Mouse (Mus musculus) lung, embryonic 15.5 days (tissue): ENCODE measurements around the gene Asb2. TPM values are rescaled to one million over a fixed set of nuclear protein-coding genes. Genes with fewer than 3 reads are reported as not detected.
A peak's percentile ranks its signal among the peaks of the same experiment; 100 is the strongest.

Source experiments
- ATAC-seq: fragments of 200-750 bp; cut with Nextera tagmentation; 2 replicates; pipeline ENCODE4 v1.8.0; 2017; ENCODE audit warnings: moderate number of reproducible peaks, borderline replicate concordance; ENCODE audit not compliant: low FRiP score, low TSS enrichment; ENCODE audit errors: extremely low read depth
- H3K27ac ChIP-seq: fragments of 300-500 bp; sonication (generic); 2 replicates; pipeline ENCODE4 v1.5.1; 2015; ENCODE audit warnings: moderate library complexity, mild to moderate bottlenecking, inconsistent platforms
- H3K27me3 ChIP-seq: fragments of 300-500 bp; sonication (generic); 2 replicates; pipeline ENCODE4 v1.6.1; 2015; ENCODE audit warnings: inconsistent platforms
- H3K36me3 ChIP-seq: fragments of 300-500 bp; sonication (generic); 2 replicates; pipeline ENCODE4 v1.6.1; 2015; ENCODE audit warnings: inconsistent platforms
- H3K4me1 ChIP-seq: fragments of 300-500 bp; sonication (generic); 2 replicates; pipeline ENCODE4 v1.6.1; 2015; ENCODE audit warnings: inconsistent platforms
- H3K4me2 ChIP-seq: fragments of 300-500 bp; sonication (generic); 2 replicates; pipeline ENCODE4 v1.6.1; 2015; ENCODE audit warnings: inconsistent platforms, mild to moderate bottlenecking, moderate library complexity
- H3K4me3 ChIP-seq: fragments of 300-500 bp; sonication (generic); 2 replicates; pipeline ENCODE4 v1.5.1; 2015; ENCODE audit warnings: mild to moderate bottlenecking, inconsistent platforms
- H3K9ac ChIP-seq: fragments of 300-500 bp; sonication (generic); 2 replicates; pipeline ENCODE4 v1.6.1; 2015; ENCODE audit warnings: inconsistent platforms
- H3K9me3 ChIP-seq: fragments of 300-500 bp; sonication (generic); 2 replicates; pipeline ENCODE4 v1.6.1; 2016; ENCODE audit warnings: inconsistent platforms
- WGBS: fragments of 180-500 bp; shearing (Covaris S2); methylation state at CpG from one replicate; pipeline ENCODE4 v1.1.7; 2015; 5-methylcytosine and 5-hydroxymethylcytosine counted together
- polyA plus RNA-seq: library from polyadenylated mRNA; unstranded; fragments of >200 nt; fragmentation: Nextera tagmentation; extraction: Ambion mirVana; gene quantifications from 2 replicates; pipeline ENCODE4 v1.2.1, GENCODE M21; 2015

The Asb2 gene
- polyA plus RNA-seq, 1 experiment from 2014 or later = 8.6 TPM

DNA sequence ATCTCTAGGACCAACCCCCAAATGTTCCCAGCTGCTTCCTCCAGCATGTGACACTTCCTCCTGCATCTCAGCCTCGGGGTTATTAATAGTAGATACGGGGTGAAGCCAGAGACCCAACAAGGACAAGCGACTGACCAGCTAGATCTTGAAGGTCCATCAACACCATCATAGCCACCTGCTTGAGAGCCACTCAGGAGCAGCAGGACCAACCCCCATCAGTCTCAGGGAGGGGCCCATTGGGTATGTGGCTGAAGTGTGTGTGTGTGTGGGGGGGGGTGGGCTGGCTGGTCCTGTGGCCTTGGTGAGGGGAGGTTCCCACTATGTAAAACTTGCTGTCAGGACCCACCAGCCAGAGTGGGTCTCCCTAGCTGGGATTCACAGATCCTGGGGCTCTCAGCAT lies 19.0 kb downstream of the Asb2 start:
- no peak overlapping the region for H3K4me3 ChIP-seq
- H3K27ac ChIP-seq = no peak overlapping the region
- no peaks in the 10 kb centered on the region for H3K9me3 ChIP-seq
- H3K27me3 ChIP-seq = no peaks in the 10 kb centered on the region
- WGBS = 66% methylated on average over 3 of the region's 3 CpGs
- H3K36me3 ChIP-seq = no peaks in the 10 kb centered on the region
- H3K4me2 ChIP-seq = no peak overlapping the region
- ATAC-seq = no peak
- H3K9ac ChIP-seq = no peak overlapping the region
- no peaks in the 10 kb centered on the region for H3K4me1 ChIP-seq

DNA sequence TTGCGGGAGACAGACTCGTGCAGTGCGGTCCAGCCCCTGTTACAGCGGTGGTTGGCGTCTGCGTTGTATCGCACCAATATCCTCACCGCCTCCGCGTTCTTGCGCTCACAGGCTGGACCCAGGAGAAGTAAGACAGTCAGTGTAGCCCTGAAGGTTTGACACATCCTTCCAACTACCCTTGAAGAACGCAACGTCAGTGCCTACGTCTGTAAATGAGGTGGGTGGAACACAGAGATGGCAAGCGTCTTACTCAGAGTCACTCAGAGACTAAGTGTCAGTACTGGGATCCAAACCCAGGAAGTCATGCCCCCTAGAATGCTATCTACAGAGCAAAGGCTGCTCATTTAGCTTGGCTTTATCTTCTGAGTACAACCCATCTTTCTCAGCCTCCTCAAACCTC lies 22.4 kb downstream of the Asb2 start:
- H3K9ac ChIP-seq = no peak overlapping the region
- H3K27ac ChIP-seq = no peak overlapping the region
- H3K36me3 ChIP-seq = no peaks in the 10 kb centered on the region
- H3K4me3 ChIP-seq = no peak overlapping the region
- H3K4me1 ChIP-seq = no peaks in the 10 kb centered on the region
- WGBS = 92% methylated on average over 15 of the region's 15 CpGs
- no peaks in the 10 kb centered on the region for H3K27me3 ChIP-seq
- H3K4me2 ChIP-seq = no peak overlapping the region
- H3K9me3 ChIP-seq = no peaks in the 10 kb centered on the region
- ATAC-seq = no peak

DNA sequence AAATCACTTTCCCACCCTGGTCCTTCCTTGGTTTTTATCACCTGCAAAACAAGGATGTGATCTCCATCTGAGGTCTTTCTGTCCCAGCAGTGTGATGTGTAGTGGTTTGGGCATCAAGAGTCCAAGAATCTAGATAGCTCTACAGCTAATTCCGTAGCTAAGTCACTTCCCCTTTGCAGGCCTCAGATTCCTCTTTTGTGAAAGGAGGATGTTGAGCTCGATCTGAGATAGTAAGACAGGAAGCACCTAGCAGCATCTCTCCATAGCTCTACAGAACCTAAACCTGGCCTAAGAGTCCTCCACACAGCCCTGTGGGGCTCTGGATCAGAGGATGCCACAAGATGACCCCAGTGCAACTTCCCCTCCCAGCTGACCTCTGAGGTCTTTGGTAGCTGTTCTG lies 22.9 kb downstream of the Asb2 start:
- Histone ChIP-seq H3K27me3 (no peaks in the 10 kb centered on the region), H3K36me3 (no peaks in the 10 kb centered on the region), H3K4me1 (no peaks in the 10 kb centered on the region), H3K9ac (no peak overlapping the region), H3K27ac (no peak overlapping the region), H3K9me3 (no peaks in the 10 kb centered on the region), H3K4me2 (no peak overlapping the region), H3K4me3 (no peak overlapping the region)
- 71% methylated on average over 2 of the region's 2 CpGs for WGBS
- no peak for ATAC-seq

DNA sequence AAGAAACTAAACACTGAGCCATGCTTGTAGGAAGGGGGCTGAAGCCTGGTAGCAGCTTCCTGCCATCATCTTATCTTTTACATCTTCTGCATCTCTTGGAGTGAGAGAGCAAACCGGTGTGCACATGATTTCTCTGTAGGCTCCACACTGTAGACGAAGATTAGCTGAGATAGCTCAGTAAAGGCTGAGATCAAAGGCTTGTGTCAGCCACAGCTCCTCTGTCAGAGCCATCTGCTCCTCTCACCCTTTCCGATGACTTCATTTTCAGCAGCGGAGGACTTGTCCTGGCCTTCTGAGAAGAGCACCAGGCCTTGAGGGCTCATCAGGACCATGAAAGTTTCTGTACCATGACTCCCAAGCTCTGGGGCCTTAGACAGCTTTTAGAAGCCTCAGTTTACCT lies 24.3 kb downstream of the Asb2 start:
- no peaks in the 10 kb centered on the region for H3K4me1 ChIP-seq
- H3K27me3 ChIP-seq = no peaks in the 10 kb centered on the region
- WGBS = 30% methylated on average over 4 of the region's 4 CpGs
- H3K27ac ChIP-seq = no peak overlapping the region
- no peak overlapping the region for H3K9ac ChIP-seq
- H3K4me3 ChIP-seq = no peak overlapping the region
- no peaks in the 10 kb centered on the region for H3K36me3 ChIP-seq
- H3K9me3 ChIP-seq = no peaks in the 10 kb centered on the region
- no peak for ATAC-seq
- H3K4me2 ChIP-seq = no peak overlapping the region

DNA sequence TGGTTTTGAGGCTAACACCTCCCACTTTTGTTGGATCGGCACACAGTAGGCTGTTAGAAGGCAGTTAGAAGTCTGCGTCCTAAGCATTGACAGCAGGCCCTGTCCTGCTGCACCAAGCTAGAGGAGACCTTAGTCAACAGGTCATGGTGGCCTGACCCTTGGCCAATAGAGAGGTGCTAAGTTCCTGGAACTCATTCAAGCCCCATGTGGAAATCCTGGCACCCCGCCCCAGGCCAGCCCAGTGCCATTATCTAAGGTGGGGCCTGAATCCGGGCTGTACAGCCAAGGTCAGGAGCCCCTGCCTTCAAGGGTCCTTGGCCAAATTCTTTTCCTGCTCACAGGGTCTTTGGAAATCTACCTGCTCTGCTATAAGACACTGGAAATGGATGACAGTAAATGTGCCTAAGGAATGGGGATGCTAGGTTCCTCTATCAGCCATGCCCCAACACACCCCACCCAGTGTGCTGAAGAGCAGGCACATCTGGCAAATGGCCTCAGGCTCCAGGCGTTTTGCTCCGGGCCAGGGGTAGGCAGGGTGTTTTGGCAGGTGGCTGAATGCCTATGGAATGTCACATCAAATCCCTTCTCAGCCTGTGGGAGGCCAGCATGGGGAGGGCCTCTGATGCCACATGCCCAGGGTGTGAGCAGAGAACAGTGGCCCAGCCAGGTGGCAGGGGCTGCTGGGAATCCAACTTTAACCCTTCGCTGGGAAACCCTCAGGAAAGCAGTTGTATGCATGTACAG lies 27.2 kb downstream of the Asb2 start:
- Histone ChIP-seq H3K4me3 (no peak overlapping the region), H3K4me1 (peaks cover 6% of the 10 kb centered on the region; the same call in 1 of the 2 replicates), H3K36me3 (no peaks in the 10 kb centered on the region), H3K27me3 (peaks cover 17% of the 10 kb centered on the region), H3K9me3 (no peaks in the 10 kb centered on the region), H3K4me2 (no peak overlapping the region), H3K27ac (no peak overlapping the region), H3K9ac (no peak overlapping the region)
- ATAC-seq = no peak
- WGBS = 49% methylated on average over 7 of the region's 7 CpGs

DNA sequence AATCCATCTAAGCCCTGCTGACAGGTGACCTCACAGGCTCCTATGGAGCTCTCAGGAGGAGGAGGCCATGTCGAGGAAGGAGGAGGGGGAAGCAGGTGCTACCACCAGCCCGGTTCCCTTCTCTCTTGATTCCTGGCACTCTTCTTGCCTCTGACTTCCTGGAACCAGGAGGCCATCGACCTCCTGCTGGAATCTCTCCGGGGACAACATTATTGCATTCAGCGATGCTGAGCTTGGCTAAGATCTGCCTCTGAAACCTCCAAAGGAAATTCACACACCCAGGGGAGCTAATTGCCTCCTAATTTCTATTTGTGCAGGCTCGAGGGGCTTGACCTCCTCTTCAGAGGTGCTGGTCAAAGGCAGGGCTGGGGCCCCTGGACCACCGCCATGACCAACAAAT lies 28.7 kb downstream of the Asb2 start:
- H3K4me1 ChIP-seq = peaks cover 6% of the 10 kb centered on the region; the same call in 1 of the 2 replicates
- H3K36me3 ChIP-seq = no peaks in the 10 kb centered on the region
- no peak overlapping the region for H3K4me3 ChIP-seq
- H3K4me2 ChIP-seq = no peak overlapping the region
- 23% methylated on average over 7 of the region's 7 CpGs for whole genome bisulfite sequencing
- H3K27ac ChIP-seq = no peak overlapping the region
- H3K27me3 ChIP-seq = peaks cover 17% of the 10 kb centered on the region
- no peaks in the 10 kb centered on the region for H3K9me3 ChIP-seq
- no peak for ATAC-seq
- H3K9ac ChIP-seq = no peak overlapping the region

DNA sequence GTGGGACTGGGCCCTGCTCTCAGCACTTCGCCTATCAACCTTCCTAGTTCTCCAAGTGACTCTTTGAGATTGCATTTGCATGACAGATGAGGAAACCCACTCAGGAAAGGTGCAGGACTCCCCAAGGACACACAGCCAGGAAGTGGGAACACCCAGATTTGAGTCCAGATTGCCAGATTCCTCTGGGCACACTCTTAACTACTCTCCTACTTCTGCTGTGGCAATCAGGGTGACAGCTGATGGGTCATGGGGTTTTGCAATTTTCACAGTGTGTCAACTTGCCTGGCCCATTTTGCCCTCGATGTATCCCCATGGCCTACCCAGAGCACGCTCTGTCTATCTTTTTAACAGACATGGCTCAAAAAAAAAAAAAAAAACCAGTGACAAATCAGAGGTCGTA lies 29.2 kb downstream of the Asb2 start:
- peaks cover 6% of the 10 kb centered on the region; the same call in 1 of the 2 replicates for H3K4me1 ChIP-seq

DNA sequence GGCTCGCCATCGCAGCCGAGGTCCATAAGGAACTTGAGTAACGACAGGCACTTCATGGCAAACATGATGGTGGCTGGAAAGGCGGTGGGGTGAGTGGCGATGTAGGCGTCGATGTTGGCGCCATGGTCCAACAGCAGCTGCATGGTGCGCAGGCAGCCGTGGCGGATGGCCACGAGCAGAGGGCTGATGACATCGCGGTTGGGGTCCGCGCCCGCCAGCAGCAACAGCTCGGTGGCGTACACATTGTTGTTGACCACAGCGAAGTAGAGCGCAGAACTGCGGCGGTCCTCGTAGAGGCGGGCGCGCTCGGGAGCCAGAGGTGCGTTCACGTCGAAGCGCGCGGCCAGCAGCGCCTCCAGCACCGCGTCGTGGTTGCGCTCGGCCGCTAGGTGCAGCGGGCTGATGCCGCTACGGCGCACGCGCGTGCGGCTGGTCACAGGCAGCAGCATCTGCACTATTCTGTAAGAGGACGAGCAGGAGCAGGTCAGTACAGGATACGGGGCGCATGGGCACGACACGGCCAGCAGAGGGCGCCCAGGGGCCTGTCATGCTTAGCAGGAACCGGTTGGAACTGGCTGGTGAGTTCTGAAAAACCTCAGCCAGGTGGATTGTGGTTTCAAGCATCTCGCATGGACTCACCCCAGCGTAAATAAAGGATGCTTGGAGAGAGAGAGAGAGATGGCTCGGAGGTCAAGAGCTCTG lies 30.5 kb downstream of the Asb2 start:
- Histone ChIP-seq H3K4me1 (peaks cover 6% of the 10 kb centered on the region; the same call in 1 of the 2 replicates), H3K9me3 (no peaks in the 10 kb centered on the region), H3K4me2 (peak overlapping the region; percentile 64), H3K4me3 (peak overlapping the region; percentile 27), H3K27me3 (peaks cover 17% of the 10 kb centered on the region), H3K36me3 (no peaks in the 10 kb centered on the region), H3K9ac (no peak overlapping the region), H3K27ac (no peak overlapping the region)
- 5% methylated on average over 60 of the region's 60 CpGs for WGBS
- peak; percentile 83 for ATAC-seq

More for the DNA sequence above, 29.2 kb downstream of the Asb2 start:
- Histone ChIP-seq H3K36me3 (no peaks in the 10 kb centered on the region), H3K4me2 (no peak overlapping the region), H3K27me3 (peaks cover 17% of the 10 kb centered on the region), H3K9ac (no peak overlapping the region), H3K4me3 (no peak overlapping the region), H3K27ac (no peak overlapping the region), H3K9me3 (no peaks in the 10 kb centered on the region)
- WGBS = 63% methylated on average over 4 of the region's 4 CpGs
- ATAC-seq = no peak

DNA sequence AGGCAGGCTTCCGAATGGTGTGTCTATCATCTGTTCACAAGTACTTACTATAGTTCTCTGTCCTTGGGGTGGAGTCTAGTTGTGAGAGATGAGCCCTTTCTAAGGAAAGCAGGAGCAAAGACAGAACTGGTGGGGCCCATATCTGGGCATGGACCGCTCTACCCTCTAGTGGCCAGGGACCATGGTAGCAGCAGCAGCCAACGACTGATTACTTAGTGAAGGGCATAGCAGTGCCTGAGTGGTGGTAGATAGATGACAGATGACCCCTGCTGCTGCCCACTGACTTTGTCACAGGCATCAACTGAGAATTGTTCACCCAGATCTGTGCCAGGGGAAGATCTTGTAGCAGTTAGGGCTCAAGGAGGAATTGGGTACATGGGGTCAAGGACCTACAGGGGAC lies 33.0 kb downstream of the Asb2 start:
- WGBS = 38% methylated on average over 3 of the region's 3 CpGs
- Histone ChIP-seq H3K9ac (no peak overlapping the region), H3K27me3 (peaks cover 17% of the 10 kb centered on the region), H3K36me3 (no peaks in the 10 kb centered on the region), H3K9me3 (no peaks in the 10 kb centered on the region), H3K27ac (no peak overlapping the region), H3K4me1 (peaks cover 6% of the 10 kb centered on the region; the same call in 1 of the 2 replicates), H3K4me2 (no peak overlapping the region), H3K4me3 (no peak overlapping the region)
- ATAC-seq = no peak

DNA sequence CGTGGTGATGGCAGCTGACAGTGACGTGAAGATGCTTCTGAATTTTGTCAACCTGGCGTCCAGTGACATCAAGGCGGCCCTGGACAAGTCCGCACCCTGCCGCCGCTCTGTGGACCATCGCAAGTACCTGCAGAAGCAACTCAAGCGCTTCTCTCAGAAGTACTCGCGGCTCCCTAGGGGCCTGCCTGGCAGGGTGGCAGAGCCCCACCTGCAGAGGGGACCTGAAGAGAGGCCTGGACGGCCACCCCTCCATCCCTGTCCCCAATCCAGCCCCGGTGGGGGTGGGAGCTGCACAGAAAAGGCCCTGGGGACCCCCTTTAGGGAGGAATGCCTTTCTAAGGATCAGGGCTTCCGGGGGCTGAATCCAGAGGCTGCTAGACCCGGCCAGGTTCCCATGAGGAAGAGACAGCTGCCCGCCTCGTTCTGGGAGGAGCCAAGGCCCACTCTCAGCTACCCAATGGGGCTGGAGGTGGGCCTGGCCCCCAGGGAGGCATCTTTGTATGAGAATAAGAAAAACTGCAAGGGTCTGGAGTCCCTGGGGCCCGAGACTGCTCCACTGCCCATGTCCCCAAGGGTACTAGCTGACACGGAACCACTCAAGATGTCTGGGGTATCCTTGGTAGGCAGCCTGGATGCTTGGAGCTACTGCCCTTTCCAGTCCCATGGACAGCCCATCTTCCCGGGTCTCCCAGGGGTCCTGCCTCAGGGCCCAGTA lies 39.8 kb downstream of the Asb2 start:
- Histone ChIP-seq H3K27ac (no peak overlapping the region), H3K4me2 (no peak overlapping the region), H3K4me1 (peaks cover 8% of the 10 kb centered on the region; the same call in 1 of the 2 replicates), H3K9me3 (no peaks in the 10 kb centered on the region), H3K9ac (no peak overlapping the region), H3K27me3 (peaks cover 24% of the 10 kb centered on the region; the same call in 1 of the 2 replicates), H3K4me3 (no peak overlapping the region), H3K36me3 (no peaks in the 10 kb centered on the region)
- ATAC-seq = no peak
- WGBS = 43% methylated on average over 20 of the region's 20 CpGs

DNA sequence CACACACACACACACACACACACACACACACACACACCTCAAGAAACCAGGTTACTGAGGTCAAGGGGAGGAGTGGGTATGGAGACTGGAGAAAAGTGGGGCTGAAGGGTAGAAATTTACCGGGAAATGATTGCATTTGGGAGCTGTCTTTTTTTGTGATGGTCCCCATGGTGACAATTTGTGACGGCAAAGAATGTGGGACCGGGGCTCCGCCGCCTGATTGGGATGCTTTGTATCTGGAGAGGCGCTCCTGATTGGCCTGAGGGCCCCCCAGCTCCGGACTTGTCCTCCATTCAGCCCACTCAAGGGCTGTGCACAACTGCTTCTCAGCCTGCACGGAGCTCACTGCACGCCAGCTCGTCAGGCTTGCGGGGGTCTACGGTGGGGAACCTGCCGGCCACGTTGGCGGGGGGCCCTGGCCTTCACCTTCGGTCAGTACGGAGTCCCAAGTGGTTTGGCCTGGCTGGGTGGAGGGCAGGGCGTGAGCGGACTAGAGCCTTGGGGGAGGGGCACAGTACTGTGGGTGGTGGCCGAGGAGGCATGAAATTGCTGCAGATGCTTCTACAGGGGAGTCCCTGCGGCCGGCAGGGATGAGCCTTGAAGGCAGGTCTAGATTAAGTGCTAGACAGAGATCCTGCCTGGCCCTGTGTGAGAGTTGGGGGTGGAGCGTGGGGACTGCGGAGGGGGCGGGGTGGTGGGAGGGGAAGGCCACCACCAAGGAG lies 41.0 kb downstream of the Asb2 start:
- no peak; the same call in 1 of the 2 replicates for ATAC-seq
- Histone ChIP-seq H3K9ac (no peak overlapping the region), H3K27me3 (peaks cover 24% of the 10 kb centered on the region; the same call in 1 of the 2 replicates), H3K4me1 (peaks cover 8% of the 10 kb centered on the region; the same call in 1 of the 2 replicates), H3K9me3 (no peaks in the 10 kb centered on the region), H3K4me3 (peak overlapping the region; percentile 16; the same call in 1 of the 2 replicates), H3K4me2 (peak overlapping the region; percentile 46), H3K27ac (no peak overlapping the region), H3K36me3 (no peaks in the 10 kb centered on the region)
- WGBS = 4% methylated on average over 25 of the region's 25 CpGs
